ENCODE assay signal across 8 mouse cellular contexts in genomic region chr4:129514300-129514898, GRCm38 (mm10). TPM values are rescaled to one million over a fixed set of nuclear protein-coding genes. Genes with fewer than 3 reads are reported as not detected.
DNase-seq lines count a peak whose midpoint lies in the region; ATAC-seq and TF ChIP-seq lines count a peak whose summit lies in the region.

No protein-coding gene starts in this region.

- peak; percentile 19; the same call in 1 of the 2 replicates for TF ChIP-seq CTCF in cerebellum, adult 2 months (IDR thresholded peaks at IDR 0.05; ENCODE audit: borderline replicate concordance, insufficient read depth, low read depth, low read length)
- no peak for TF ChIP-seq CTCF in Patski (IDR thresholded peaks at IDR 0.05)

- peak overlapping the region; percentile 67 for H3K4me2 ChIP-seq in embryonic facial prominence, embryonic 14.5 days (ENCODE audit: low read depth, low read length)
- H3K4me2 ChIP-seq in limb, embryonic 12.5 days, result peak overlapping the region; percentile 94
- H3K4me2 ChIP-seq in midbrain, embryonic 15.5 days, result peak overlapping the region; percentile 93

- H3K9ac ChIP-seq in embryonic facial prominence, embryonic 14.5 days (ENCODE audit: low read depth, low read length), result peak overlapping the region; percentile 100
- H3K9ac ChIP-seq in limb, embryonic 12.5 days (replicated peaks), result peak overlapping the region; percentile 100
- peak overlapping the region; percentile 99 for H3K9ac ChIP-seq in midbrain, embryonic 15.5 days

- no peak for TF ChIP-seq POLR2A in cerebellum, adult 2 months (IDR thresholded peaks at IDR 0.05; ENCODE audit: borderline replicate concordance, insufficient read depth, low read length)

- no peaks in the 10 kb centered on the region for H3K9me3 ChIP-seq in embryonic facial prominence, embryonic 14.5 days (ENCODE audit: control insufficient read depth, low read length)
- H3K9me3 ChIP-seq in limb, embryonic 12.5 days, result no peaks in the 10 kb centered on the region
- H3K9me3 ChIP-seq in midbrain, embryonic 15.5 days, result no peaks in the 10 kb centered on the region

- intact Hi-C loops in heart, postnatal 36 days (cut with DNase I), result loop anchor here (1.0 kb wide), 1 partner anchor 19 kb away; no protein-coding TSS in a partner anchor

- no peak overlapping the region for H3K27ac ChIP-seq in cerebellum, adult 2 months (ENCODE audit: insufficient read depth, low read length)
- peak overlapping the region; percentile 96 for H3K27ac ChIP-seq in embryonic facial prominence, embryonic 14.5 days (replicated peaks; ENCODE audit: low read depth, low read length)
- H3K27ac ChIP-seq in limb, embryonic 12.5 days, result peak overlapping the region; percentile 98
- H3K27ac ChIP-seq in midbrain, embryonic 15.5 days, result peak overlapping the region; percentile 98

- in situ Hi-C loops in Patski (cut with MboI; ENCODE audit: low pct_unique_long_range_greater_than_20kb), result no loop called here

- no peaks in the 10 kb centered on the region for H3K4me1 ChIP-seq in cerebellum, adult 2 months (ENCODE audit: control insufficient read depth, insufficient read depth, low read length)
- peaks cover 13% of the 10 kb centered on the region for H3K4me1 ChIP-seq in embryonic facial prominence, embryonic 14.5 days (ENCODE audit: control insufficient read depth, insufficient read depth, low read length)
- H3K4me1 ChIP-seq in limb, embryonic 12.5 days (replicated peaks), result peaks cover 43% of the 10 kb centered on the region
- peaks cover 41% of the 10 kb centered on the region for H3K4me1 ChIP-seq in midbrain, embryonic 15.5 days

- ATAC-seq in Patski, result peak; percentile 68
- peak; percentile 32 for ATAC-seq in embryonic facial prominence, embryonic 14.5 days (ENCODE audit: low read depth)
- ATAC-seq in limb, embryonic 12.5 days (ENCODE audit: insufficient number of reproducible peaks, insufficient read depth, low FRiP score, low TSS enrichment, low read depth), result peak; percentile 7; the same call in 1 of the 2 replicates
- ATAC-seq in midbrain, embryonic 15.5 days (replicated peaks), result peak; percentile 37

- CTCF ChIA-PET in Patski (lab: Charles Lee), result no interaction called here

- H3K36me3 ChIP-seq in embryonic facial prominence, embryonic 14.5 days (ENCODE audit: control insufficient read depth, insufficient read depth, low read length), result peaks cover 43% of the 10 kb centered on the region
- peaks cover 48% of the 10 kb centered on the region for H3K36me3 ChIP-seq in limb, embryonic 12.5 days
- H3K36me3 ChIP-seq in midbrain, embryonic 15.5 days (replicated peaks), result peaks cover 19% of the 10 kb centered on the region
- H3K36me3 ChIP-seq in splenic B cell, adult 2 months (ENCODE audit: control insufficient read depth, insufficient read depth, low read length, poor library complexity, severe bottlenecking), result peaks cover 13% of the 10 kb centered on the region

- H3K27me3 ChIP-seq in cerebellum, adult 2 months (ENCODE audit: control insufficient read depth, insufficient read depth, low read length), result peaks cover 3% of the 10 kb centered on the region; the same call in 1 of the 2 replicates
- no peaks in the 10 kb centered on the region for H3K27me3 ChIP-seq in Patski
- H3K27me3 ChIP-seq in embryonic facial prominence, embryonic 14.5 days (replicated peaks; ENCODE audit: control insufficient read depth, insufficient read depth, low read length), result no peaks in the 10 kb centered on the region
- no peaks in the 10 kb centered on the region for H3K27me3 ChIP-seq in limb, embryonic 12.5 days
- no peaks in the 10 kb centered on the region for H3K27me3 ChIP-seq in midbrain, embryonic 15.5 days (replicated peaks)
- H3K27me3 ChIP-seq in splenic B cell, adult 2 months (ENCODE audit: control insufficient read depth, insufficient read depth, low read length, poor library complexity, severe bottlenecking), result no peaks in the 10 kb centered on the region; the same call in 1 of the 2 replicates

- no peak for DNase-seq in cerebellum, adult 2 months
- no peak for DNase-seq in cerebellum, adult 8-10 months
- DNase-seq in Patski (ENCODE audit: low read depth, low spot score), result no peak
- peak; percentile 62 for DNase-seq in embryonic facial prominence, embryonic 14.5 days (ENCODE audit: low spot score)
- peak; percentile 67 to 71 for DNase-seq in heart, postnatal 36 days
- peak; percentile 79 for DNase-seq in splenic B cell, adult 2 months (ENCODE audit: low read depth, low spot score)

- POLR2A ChIA-PET in Patski (lab: Charles Lee), result no interaction called here

- WGBS in cerebellum, adult 2 months, result 3% methylated on average over 35 of the region's 35 CpGs
- 2% methylated on average over 17 of the region's 35 CpGs for WGBS in embryonic facial prominence, embryonic 14.5 days
- under 1% methylated on average over 34 of the region's 35 CpGs for WGBS in limb, embryonic 12.5 days
- WGBS in midbrain, embryonic 15.5 days, result under 1% methylated on average over 35 of the region's 35 CpGs

- H3K4me3 ChIP-seq in cerebellum, adult 2 months (replicated peaks; ENCODE audit: insufficient read depth, low read depth, low read length), result no peak overlapping the region
- peak overlapping the region; percentile 99 for H3K4me3 ChIP-seq in embryonic facial prominence, embryonic 14.5 days (ENCODE audit: low read depth, low read length)
- H3K4me3 ChIP-seq in limb, embryonic 12.5 days (replicated peaks), result peak overlapping the region; percentile 100
- peak overlapping the region; percentile 81 for H3K4me3 ChIP-seq in midbrain, embryonic 15.5 days

RNA-seq across cellular contexts. Expression of gene Marcksl1, which starts 1.0 kb away (rescaled TPM):
- 68.0 and 70.0 TPM in 2 replicates for polyA plus RNA-seq in cerebellum, adult 2 months (2012; rRNA removed)
- 115 TPM for polyA plus RNA-seq in Patski (2021)
- polyA plus RNA-seq in embryonic facial prominence, embryonic 14.5 days (2014; fragmentation: Nextera tagmentation; extraction: Ambion mirVana), result 488 and 603 TPM in 2 replicates
- 1 to 10 TPM; 4.4 to 5.7 TPM for total RNA-seq in heart, postnatal 36 days (2021)
- 1,451 and 1,538 TPM in 2 replicates for polyA plus RNA-seq in limb, embryonic 12.5 days (2016; fragmentation: Nextera tagmentation; extraction: Ambion mirVana)
- 1,751 and 1,836 TPM in 2 replicates for polyA plus RNA-seq in midbrain, embryonic 15.5 days (2015; fragmentation: Nextera tagmentation; extraction: Ambion mirVana)

RNA-seq across cellular contexts. Expression of gene Fam229a, which starts 23.4 kb away (rescaled TPM):
- 0.67 and 0.92 TPM in 2 replicates for polyA plus RNA-seq in cerebellum, adult 2 months (2012; rRNA removed)
- polyA plus RNA-seq in Patski (2021), result not detected
- polyA plus RNA-seq in embryonic facial prominence, embryonic 14.5 days (2014; fragmentation: Nextera tagmentation; extraction: Ambion mirVana), result not detected in 2 replicates
- total RNA-seq in heart, postnatal 36 days (2021), result not detected
- not detected in 2 replicates for polyA plus RNA-seq in limb, embryonic 12.5 days (2016; fragmentation: Nextera tagmentation; extraction: Ambion mirVana)
- polyA plus RNA-seq in midbrain, embryonic 15.5 days (2015; fragmentation: Nextera tagmentation; extraction: Ambion mirVana), result 0.56 TPM in 1 of 2 replicates, not detected in the other

RNA-seq across cellular contexts. Expression of gene Tssk3, which starts 23.6 kb away (rescaled TPM):
- polyA plus RNA-seq in cerebellum, adult 2 months (2012; rRNA removed), result 0.16 TPM in 2 replicates
- not detected for polyA plus RNA-seq in Patski (2021)
- not detected in 2 replicates for polyA plus RNA-seq in embryonic facial prominence, embryonic 14.5 days (2014; fragmentation: Nextera tagmentation; extraction: Ambion mirVana)
- not detected for total RNA-seq in heart, postnatal 36 days (2021)
- polyA plus RNA-seq in limb, embryonic 12.5 days (2016; fragmentation: Nextera tagmentation; extraction: Ambion mirVana), result not detected in 2 replicates
- 0.49 and 0.52 TPM in 2 replicates for polyA plus RNA-seq in midbrain, embryonic 15.5 days (2015; fragmentation: Nextera tagmentation; extraction: Ambion mirVana)

RNA-seq across cellular contexts. Expression of gene Hdac1, which starts 28.1 kb away (rescaled TPM):
- 61.5 and 66.8 TPM in 2 replicates for polyA plus RNA-seq in cerebellum, adult 2 months (2012; rRNA removed)
- polyA plus RNA-seq in Patski (2021), result 59.7 TPM
- polyA plus RNA-seq in embryonic facial prominence, embryonic 14.5 days (2014; fragmentation: Nextera tagmentation; extraction: Ambion mirVana), result 179 and 200 TPM in 2 replicates
- 10 to 100 TPM; 17.7 to 21.1 TPM for total RNA-seq in heart, postnatal 36 days (2021)
- 278 and 292 TPM in 2 replicates for polyA plus RNA-seq in limb, embryonic 12.5 days (2016; fragmentation: Nextera tagmentation; extraction: Ambion mirVana)
- polyA plus RNA-seq in midbrain, embryonic 15.5 days (2015; fragmentation: Nextera tagmentation; extraction: Ambion mirVana), result 86.1 and 99.3 TPM in 2 replicates

RNA-seq across cellular contexts. Expression of gene Bsdc1, which starts 53.0 kb away (rescaled TPM):
- polyA plus RNA-seq in cerebellum, adult 2 months (2012; rRNA removed), result 33.9 and 37.3 TPM in 2 replicates
- 40.4 TPM for polyA plus RNA-seq in Patski (2021)
- polyA plus RNA-seq in embryonic facial prominence, embryonic 14.5 days (2014; fragmentation: Nextera tagmentation; extraction: Ambion mirVana), result 27.7 and 29.0 TPM in 2 replicates
- total RNA-seq in heart, postnatal 36 days (2021), result 10 to 100 TPM; 50.3 to 53.8 TPM
- 24.6 and 24.9 TPM in 2 replicates for polyA plus RNA-seq in limb, embryonic 12.5 days (2016; fragmentation: Nextera tagmentation; extraction: Ambion mirVana)
- 38.6 and 39.9 TPM in 2 replicates for polyA plus RNA-seq in midbrain, embryonic 15.5 days (2015; fragmentation: Nextera tagmentation; extraction: Ambion mirVana)

Comparison
In these comparisons a context has a peak if more than half of its experiments do, and no peak if none do; other contexts are left out.
1. DNase-seq: peak in embryonic facial prominence, embryonic 14.5 days (single experiment), heart, postnatal 36 days (2 of 2) and splenic B cell, adult 2 months (single experiment); none in cerebellum, adult 2 months (0 of 2), cerebellum, adult 8-10 months (single experiment) and Patski (single experiment).
2. ATAC-seq: peak in every context shown above with its lines; median percentile 68 in Patski; 37 in midbrain, embryonic 15.5 days; 32 in embryonic facial prominence, embryonic 14.5 days; 7 in limb, embryonic 12.5 days.
3. Peak in every context shown above with its lines, with median percentiles within 50 percentile points of each other: H3K4me2 ChIP-seq and H3K9ac ChIP-seq.